ENCODE assay signal across 10 mouse cellular contexts in genomic region chr3:142339440-142340251, GRCm38 (mm10). TPM values are rescaled to one million over a fixed set of nuclear protein-coding genes. Genes with fewer than 3 reads are reported as not detected.
DNase-seq lines count a peak whose midpoint lies in the region; ATAC-seq and TF ChIP-seq lines count a peak whose summit lies in the region.
"Had no signal": no experiment of that assay in that cellular context is flagged by ENCODE, and none has a peak within 500 bp of the region (broad histone marks: within the 10 kb centered on the region; RNA-seq: fewer than 3 reads in every experiment).

No protein-coding gene starts in this region.

- peaks cover 28% of the 10 kb centered on the region for H3K4me1 ChIP-seq in heart, postnatal 0 days (ENCODE audit: control insufficient read depth, insufficient read depth)
- peaks cover 18% of the 10 kb centered on the region for H3K4me1 ChIP-seq in liver, embryonic 12.5 days
- H3K4me1 ChIP-seq: neural tube, embryonic 12.5 days had no signal

- ATAC-seq in heart, postnatal 0 days (ENCODE audit: insufficient read depth, low read depth) = no peak
- peak; percentile 73 for ATAC-seq in liver, embryonic 12.5 days

- no peaks in the 10 kb centered on the region for H3K27me3 ChIP-seq in heart, postnatal 0 days (ENCODE audit: control insufficient read depth, insufficient read depth, low read length)
- H3K27me3 ChIP-seq in liver, embryonic 12.5 days (replicated peaks) = no peaks in the 10 kb centered on the region
- H3K27me3 ChIP-seq: neural tube, embryonic 12.5 days had no signal

- WGBS in heart, postnatal 0 days = 25% methylated on average over 6 of the region's 6 CpGs
- 36% methylated on average over 6 of the region's 6 CpGs for WGBS in liver, embryonic 12.5 days (ENCODE audit: insufficient replicate concordance)

- peak overlapping the region; percentile 58 for H3K27ac ChIP-seq in heart, postnatal 0 days (ENCODE audit: low read depth)
- peak overlapping the region; percentile 37 for H3K27ac ChIP-seq in liver, embryonic 12.5 days
- H3K27ac ChIP-seq in layer of hippocampus, adult 2 months = no peak overlapping the region
- H3K27ac ChIP-seq: neural tube, embryonic 12.5 days had no signal

- no peak overlapping the region for H3K4me2 ChIP-seq in heart, postnatal 0 days (ENCODE audit: low read depth, low read length)
- H3K4me2 ChIP-seq in liver, embryonic 12.5 days = no peak overlapping the region
- H3K4me2 ChIP-seq: neural tube, embryonic 12.5 days had no signal

- no peak overlapping the region for H3K9ac ChIP-seq in heart, postnatal 0 days (replicated peaks; ENCODE audit: low read depth, low read length)
- H3K9ac ChIP-seq in liver, embryonic 12.5 days = no peak overlapping the region
- H3K9ac ChIP-seq: neural tube, embryonic 12.5 days had no signal

- DNase-seq in kidney, adult 8-10 months = peak; percentile 15 to 24
- DNase-seq in kidney, adult 9 months = no peak
- no peak for DNase-seq in heart, postnatal 0 days (ENCODE audit: low spot score)
- peak; percentile 34 for DNase-seq in skeletal muscle tissue, adult 2 months (ENCODE audit: low read depth, low spot score)
- no peak for DNase-seq in layer of hippocampus, adult 9-11 months
- DNase-seq in layer of hippocampus, adult 2 months (ENCODE audit: low spot score in 2 of 2) = no peak
- no peak for DNase-seq in spleen, adult 18-20 months
- DNase-seq: right cerebral cortex, postnatal 4 days had no signal

- TF ChIP-seq CTCF in heart, postnatal 0 days (IDR thresholded peaks at IDR 0.05; ENCODE audit: low read depth) = no peak
- TF ChIP-seq CTCF in layer of hippocampus, adult 2 months (conservative IDR thresholded peaks at IDR 0.05) = no peak

- no peak overlapping the region for H3K4me3 ChIP-seq in heart, postnatal 0 days (ENCODE audit: low read depth, low read length)
- no peak overlapping the region for H3K4me3 ChIP-seq in liver, embryonic 12.5 days
- H3K4me3 ChIP-seq in layer of hippocampus, adult 2 months = no peak overlapping the region
- H3K4me3 ChIP-seq: neural tube, embryonic 12.5 days had no signal

- peaks cover 17% of the 10 kb centered on the region for H3K36me3 ChIP-seq in heart, postnatal 0 days (replicated peaks; ENCODE audit: control insufficient read depth, insufficient read depth, low read length)
- no peaks in the 10 kb centered on the region for H3K36me3 ChIP-seq in liver, embryonic 12.5 days
- H3K36me3 ChIP-seq: neural tube, embryonic 12.5 days had no signal

- H3K9me3 ChIP-seq in heart, postnatal 0 days (replicated peaks; ENCODE audit: control insufficient read depth, low read length) = no peaks in the 10 kb centered on the region
- H3K9me3 ChIP-seq in liver, embryonic 12.5 days (replicated peaks) = no peaks in the 10 kb centered on the region
- H3K9me3 ChIP-seq: neural tube, embryonic 12.5 days had no signal

- no peak for TF ChIP-seq EP300 in heart, postnatal 0 days (IDR thresholded peaks at IDR 0.05; ENCODE audit: low read depth)

RNA-seq across cellular contexts. Expression of gene Pdlim5, which starts 55.9 kb away (rescaled TPM):
- total RNA-seq in heart, postnatal 0 days (2014; rRNA removed; ENCODE audit: low replicate concordance) = 512 and 650 TPM in 2 replicates
- 336 and 367 TPM in 2 replicates for polyA plus RNA-seq in heart, postnatal 0 days (2015; fragmentation: Nextera tagmentation; extraction: Ambion mirVana)
- 15.6 and 16.8 TPM in 2 replicates for polyA plus RNA-seq in liver, embryonic 12.5 days (2016; fragmentation: Nextera tagmentation; extraction: Ambion mirVana)
- 10 to 100 TPM; 22.9 to 31.3 TPM for total RNA-seq in layer of hippocampus, adult 2 months (2021)

Comparison
In these comparisons a context has a peak if more than half of its experiments do, and no peak if none do; other contexts are left out.
1. DNase-seq: peak in kidney, adult 8-10 months (2 of 2) and skeletal muscle tissue, adult 2 months (single experiment); none in kidney, adult 9 months (single experiment), heart, postnatal 0 days (single experiment), layer of hippocampus, adult 9-11 months (single experiment), layer of hippocampus, adult 2 months (0 of 2) and spleen, adult 18-20 months (0 of 2).
2. RNA of gene Pdlim5, which starts 55.9 kb away (total RNA-seq): 512 to 650 TPM in heart, postnatal 0 days; 22.9 to 31.3 TPM in layer of hippocampus, adult 2 months; every median in the first group is over 10 times any median in the second.